Mouse (Mus musculus) brain, embryonic 14.5 days (tissue): ENCODE measurements at regions not wholly inside any gene's neighbourhood (a gene's known extent, or its start where the extent isn't known, plus 50 kb on each side); places are given as distances from the start of the nearest gene placed in this dataset.

ENCODE experiments used
- CTCF ChIP-seq: fragments of 200-500 bp; IDR thresholded peaks from 2 replicates; pipeline ENCODE4 v1.5.1; 2012; ENCODE audit warnings: inconsistent platforms, mild to moderate bottlenecking, moderate library complexity, borderline replicate concordance; ENCODE audit not compliant: insufficient read depth, insufficient read length; ENCODE audit errors: extremely low read depth
- POLR2A ChIP-seq: fragments of 200-500 bp; IDR thresholded peaks from 2 replicates; pipeline ENCODE4 v1.6.1; 2012; ENCODE audit warnings: mild to moderate bottlenecking, inconsistent platforms, borderline replicate concordance; ENCODE audit not compliant: poor library complexity, insufficient read depth, insufficient read length, severe bottlenecking; ENCODE audit errors: extremely low read depth

GRCm38 (mm10) chr6:135610504-135611096, 248.3 kb downstream of the Emp1 start:
- TF ChIP-seq POLR2A (no peak), CTCF (no peak)
